Mouse (Mus musculus) stomach, postnatal 0 days (tissue): Measurements from ENCODE around the gene Zbtb25. TPM values are rescaled to one million over a fixed set of nuclear protein-coding genes. Genes with fewer than 3 reads are reported as not detected.
A peak's percentile ranks its signal among the peaks of the same experiment; 100 is the strongest.

ENCODE experiments used
- ATAC-seq: fragments of 200-750 bp; cut with Nextera tagmentation; 2 replicates; pipeline ENCODE4 v1.8.0; 2017; ENCODE audit not compliant: low FRiP score, low TSS enrichment
- DNase-seq: peaks from one replicate; pipeline ENCODE4 v3.0.0-alpha.2; 2016; ENCODE audit warnings: low spot score
- H3K27ac ChIP-seq: fragments of 300-500 bp; sonication (generic); replicated peaks from 2 replicates; pipeline ENCODE4 v1.5.1; 2014; ENCODE audit warnings: mild to moderate bottlenecking, control low read depth
- H3K27me3 ChIP-seq: fragments of 300-500 bp; sonication (generic); 2 replicates; pipeline ENCODE4 v1.6.1; 2014; ENCODE audit warnings: low read length; ENCODE audit not compliant: control insufficient read depth, insufficient read depth
- H3K36me3 ChIP-seq: fragments of 300-500 bp; sonication (generic); 2 replicates; pipeline ENCODE4 v1.6.1; 2014; ENCODE audit warnings: low read length, mixed read lengths; ENCODE audit not compliant: control insufficient read depth, insufficient read depth
- H3K4me1 ChIP-seq: fragments of 300-500 bp; sonication (generic); replicated peaks from 2 replicates; pipeline ENCODE4 v1.6.1; 2014; ENCODE audit warnings: antibody characterized with exemption; ENCODE audit not compliant: control insufficient read depth, insufficient read depth
- H3K4me2 ChIP-seq: fragments of 300-500 bp; sonication (generic); replicated peaks from 2 replicates; pipeline ENCODE4 v1.6.1; 2014; ENCODE audit warnings: low read depth, mild to moderate bottlenecking, control low read depth, moderate library complexity
- H3K4me3 ChIP-seq: fragments of 300-500 bp; sonication (generic); 2 replicates; pipeline ENCODE4 v1.5.1; 2014; ENCODE audit warnings: low read depth, low read length, control low read depth
- H3K9ac ChIP-seq: fragments of 300-500 bp; sonication (generic); 2 replicates; pipeline ENCODE4 v1.6.1; 2014; ENCODE audit warnings: mild to moderate bottlenecking, low read length, control low read depth, mixed read lengths
- H3K9me3 ChIP-seq: fragments of 300-500 bp; sonication (generic); 2 replicates; pipeline ENCODE4 v1.6.1; 2016; ENCODE audit warnings: low read length; ENCODE audit not compliant: control insufficient read depth
- CTCF ChIP-seq: IDR thresholded peaks from 2 replicates; pipeline ENCODE4 v1.5.1; 2016; ENCODE audit warnings: antibody characterized with exemption, low read depth, mild to moderate bottlenecking, moderate library complexity
- EP300 ChIP-seq: optimal IDR thresholded peaks from 2 replicates; pipeline ENCODE3; 2016; ENCODE audit warnings: antibody characterized with exemption
- WGBS: fragments of 180-500 bp; shearing (Covaris S2); extraction: QIAGEN DNeasy Blood & Tissue Kit; methylation state at CpG from one replicate; pipeline ENCODE4 v1.1.7; 2014; 5-methylcytosine and 5-hydroxymethylcytosine counted together
- polyA plus RNA-seq: library from polyadenylated mRNA; unstranded; fragments of >200 nt; fragmentation: Nextera tagmentation; extraction: Ambion mirVana; gene quantifications from 2 replicates; pipeline ENCODE4 v1.2.1, GENCODE M21; 2015

The Zbtb25 gene
- polyA plus RNA-seq, 1 experiment from 2014 or later, result 7.4 TPM

DNA sequence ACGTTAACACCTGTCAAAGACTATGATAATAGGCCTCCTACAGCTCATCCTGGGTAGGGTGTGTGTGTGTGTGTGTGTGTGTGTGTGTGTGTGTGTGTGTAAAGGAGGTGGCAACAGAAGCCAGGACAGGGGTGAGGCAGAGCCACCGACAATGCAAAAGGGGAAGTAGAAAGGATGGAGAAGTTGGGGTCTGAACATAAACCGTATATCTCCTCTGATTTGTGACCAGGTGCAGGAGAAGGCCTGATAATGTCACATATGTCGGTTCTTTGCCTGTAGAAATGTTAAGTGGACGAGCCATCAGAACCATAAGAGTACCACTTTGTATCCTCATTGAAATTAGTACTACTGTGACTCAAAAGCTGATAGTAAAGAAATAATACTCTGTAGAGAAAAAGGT is 35.7 kb downstream of the Zbtb25 start:
- no peak overlapping the region for H3K4me2 ChIP-seq
- no peak for TF ChIP-seq EP300
- TF ChIP-seq CTCF, result no peak
- no peak overlapping the region for H3K9ac ChIP-seq
- no peak overlapping the region for H3K27ac ChIP-seq
- DNase-seq (no peak), ATAC-seq (no peak)
- H3K27me3 ChIP-seq, result no peaks in the 10 kb centered on the region
- no peak overlapping the region for H3K4me3 ChIP-seq
- no peaks in the 10 kb centered on the region for H3K36me3 ChIP-seq
- 89% methylated on average over 5 of the region's 5 CpGs for WGBS
- H3K9me3 ChIP-seq, result no peaks in the 10 kb centered on the region
- H3K4me1 ChIP-seq, result no peaks in the 10 kb centered on the region

DNA sequence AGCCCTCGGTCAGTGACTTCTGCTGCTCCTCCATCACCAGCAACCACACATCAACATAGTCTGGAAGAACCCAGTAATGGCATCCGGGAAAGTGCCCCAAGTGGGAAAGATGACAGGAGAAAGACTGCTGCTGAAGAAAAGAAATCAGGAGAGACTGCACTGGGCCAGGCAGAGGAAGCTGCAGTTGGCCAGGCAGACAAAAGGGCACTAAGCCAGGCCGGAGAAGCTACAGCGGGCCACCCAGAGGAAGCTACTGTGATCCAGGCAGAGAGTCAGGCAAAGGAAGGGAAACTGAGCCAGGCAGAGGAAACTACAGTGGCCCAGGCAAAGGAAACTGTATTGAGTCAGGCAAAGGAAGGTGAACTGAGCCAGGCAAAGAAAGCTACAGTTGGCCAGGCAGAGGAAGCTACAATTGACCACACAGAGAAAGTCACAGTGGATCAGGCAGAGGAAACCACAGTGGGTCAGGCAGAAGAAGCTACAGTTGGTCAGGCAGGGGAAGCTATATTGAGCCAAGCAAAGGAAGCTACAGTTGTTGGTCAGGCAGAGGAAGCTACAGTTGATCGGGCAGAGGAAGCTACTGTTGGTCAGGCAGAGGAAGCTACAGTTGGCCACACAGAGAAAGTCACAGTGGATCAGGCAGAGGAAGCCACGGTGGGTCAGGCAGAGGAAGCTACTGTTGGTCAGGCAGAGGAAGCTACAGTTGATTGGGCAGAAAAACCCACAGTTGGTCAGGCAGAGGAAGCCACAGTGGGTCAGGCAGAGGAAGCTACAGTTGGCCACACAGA is 40.6 kb downstream of the Zbtb25 start:
- DNase-seq, result no peak
- TF ChIP-seq CTCF (no peak), EP300 (no peak)
- no peak for ATAC-seq
- no peak overlapping the region for H3K4me2 ChIP-seq
- H3K9ac ChIP-seq, result no peak overlapping the region
- no peaks in the 10 kb centered on the region for H3K9me3 ChIP-seq
- no peak overlapping the region for H3K4me3 ChIP-seq
- H3K36me3 ChIP-seq, result no peaks in the 10 kb centered on the region
- 88% methylated on average over 6 of the region's 6 CpGs for WGBS
- no peaks in the 10 kb centered on the region for H3K27me3 ChIP-seq
- H3K27ac ChIP-seq, result no peak overlapping the region
- H3K4me1 ChIP-seq, result no peaks in the 10 kb centered on the region

DNA sequence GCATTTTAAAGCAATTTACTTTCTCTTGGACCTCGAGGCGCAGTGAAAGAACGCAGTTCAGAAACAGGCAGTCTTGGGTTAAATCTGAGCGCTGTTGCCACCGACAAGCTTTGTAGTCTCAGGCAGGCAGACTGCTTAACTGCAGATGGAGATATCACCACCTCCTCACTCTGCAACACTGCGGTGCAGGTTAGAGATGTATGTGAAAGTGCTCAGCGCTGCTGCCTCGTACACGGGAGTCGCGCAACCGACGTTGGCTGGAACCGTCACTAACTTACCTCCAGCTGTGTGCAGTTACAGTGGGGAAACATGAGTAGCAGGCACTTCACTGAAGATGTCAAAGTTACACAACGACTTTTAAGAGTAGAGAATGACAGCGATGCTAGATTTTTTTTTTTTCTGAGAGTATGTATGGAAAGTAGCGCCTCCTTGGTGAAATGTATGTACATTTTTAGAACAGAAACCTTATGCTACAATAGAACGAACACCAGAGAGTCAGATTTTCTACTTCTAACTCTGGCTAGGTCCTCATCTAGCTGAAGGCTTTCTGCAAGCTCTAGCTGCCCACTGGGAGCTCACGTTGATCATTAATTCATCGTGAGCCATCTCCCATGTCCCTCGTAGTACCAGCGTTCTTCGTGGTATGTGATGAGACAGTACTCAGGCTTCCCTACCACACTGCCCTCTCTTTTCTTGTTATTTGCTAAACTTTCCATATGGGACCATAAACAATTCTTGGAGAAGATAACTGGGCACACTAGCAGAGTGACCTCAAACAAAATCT is 42.8 kb downstream of the Zbtb25 start:
- no peak overlapping the region for H3K9ac ChIP-seq
- ATAC-seq (no peak), DNase-seq (no peak)
- H3K9me3 ChIP-seq, result no peaks in the 10 kb centered on the region
- H3K36me3 ChIP-seq, result no peaks in the 10 kb centered on the region
- H3K27me3 ChIP-seq, result no peaks in the 10 kb centered on the region
- H3K4me3 ChIP-seq, result no peak overlapping the region
- 89% methylated on average over 23 of the region's 23 CpGs for WGBS
- no peaks in the 10 kb centered on the region for H3K4me1 ChIP-seq
- TF ChIP-seq CTCF (no peak), EP300 (no peak)
- no peak overlapping the region for H3K27ac ChIP-seq
- no peak overlapping the region for H3K4me2 ChIP-seq

DNA sequence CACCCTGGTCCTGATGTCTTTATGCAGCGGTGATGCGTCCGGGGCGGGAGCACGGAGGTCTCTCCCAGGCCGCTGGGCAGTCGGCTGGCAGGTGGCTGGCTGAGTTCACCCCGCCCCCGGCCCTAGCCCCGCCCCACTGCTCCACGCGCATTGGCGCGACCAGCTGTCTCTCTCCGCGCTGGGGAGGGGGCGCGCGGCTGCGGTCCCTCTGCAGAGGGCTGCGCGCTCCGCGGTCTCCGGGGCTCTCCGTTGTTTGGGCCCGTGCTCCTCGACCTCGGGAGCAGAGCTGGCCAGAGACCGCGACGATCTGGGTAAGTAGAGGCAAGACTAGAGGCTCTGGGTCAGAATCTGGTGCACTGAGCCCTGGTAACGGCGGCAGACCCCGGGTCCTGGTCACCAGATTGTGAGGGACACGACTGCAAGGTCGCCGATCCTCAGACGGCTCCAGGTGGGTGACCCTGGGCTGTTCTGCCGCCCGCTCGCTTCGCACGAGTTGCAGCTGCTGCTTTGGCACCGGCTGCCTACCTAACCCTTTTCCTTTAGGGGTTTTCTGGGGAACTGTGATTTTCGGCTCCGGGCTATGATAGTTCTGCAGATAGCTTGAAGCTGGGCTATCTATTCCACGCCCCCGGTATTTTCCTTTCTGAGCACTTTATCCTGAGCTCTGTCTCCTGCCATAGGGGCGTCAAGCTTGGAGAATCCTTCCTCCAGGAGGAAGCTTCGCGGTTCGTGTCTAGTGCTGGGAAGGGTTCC is 44.5 kb downstream of the Zbtb25 start, which contains the start of gene Akap5:
Gene Akap5 (plus strand): TSS at position 213 of the 753 bp plus-strand sequence.
- Histone ChIP-seq H3K4me1 (no peaks in the 10 kb centered on the region), H3K27ac (0 out of 2 replicates have a peak within 1 kb of the TSS, but pooled peaks have one; percentile 18), H3K36me3 (no peaks in the 10 kb centered on the region), H3K27me3 (no peaks in the 10 kb centered on the region), H3K9me3 (no peaks in the 10 kb centered on the region), H3K4me3 (peak within 1 kb of the TSS; percentile 58), H3K4me2 (peak within 1 kb of the TSS; percentile 98), H3K9ac (peak within 1 kb of the TSS; percentile 68)
- WGBS, result 1% methylated on average over 53 of the region's 53 CpGs
- peak; percentile 71 for DNase-seq
- ATAC-seq, result peak; percentile 86
- TF ChIP-seq CTCF, result no peak
- TF ChIP-seq EP300, result no peak

DNA sequence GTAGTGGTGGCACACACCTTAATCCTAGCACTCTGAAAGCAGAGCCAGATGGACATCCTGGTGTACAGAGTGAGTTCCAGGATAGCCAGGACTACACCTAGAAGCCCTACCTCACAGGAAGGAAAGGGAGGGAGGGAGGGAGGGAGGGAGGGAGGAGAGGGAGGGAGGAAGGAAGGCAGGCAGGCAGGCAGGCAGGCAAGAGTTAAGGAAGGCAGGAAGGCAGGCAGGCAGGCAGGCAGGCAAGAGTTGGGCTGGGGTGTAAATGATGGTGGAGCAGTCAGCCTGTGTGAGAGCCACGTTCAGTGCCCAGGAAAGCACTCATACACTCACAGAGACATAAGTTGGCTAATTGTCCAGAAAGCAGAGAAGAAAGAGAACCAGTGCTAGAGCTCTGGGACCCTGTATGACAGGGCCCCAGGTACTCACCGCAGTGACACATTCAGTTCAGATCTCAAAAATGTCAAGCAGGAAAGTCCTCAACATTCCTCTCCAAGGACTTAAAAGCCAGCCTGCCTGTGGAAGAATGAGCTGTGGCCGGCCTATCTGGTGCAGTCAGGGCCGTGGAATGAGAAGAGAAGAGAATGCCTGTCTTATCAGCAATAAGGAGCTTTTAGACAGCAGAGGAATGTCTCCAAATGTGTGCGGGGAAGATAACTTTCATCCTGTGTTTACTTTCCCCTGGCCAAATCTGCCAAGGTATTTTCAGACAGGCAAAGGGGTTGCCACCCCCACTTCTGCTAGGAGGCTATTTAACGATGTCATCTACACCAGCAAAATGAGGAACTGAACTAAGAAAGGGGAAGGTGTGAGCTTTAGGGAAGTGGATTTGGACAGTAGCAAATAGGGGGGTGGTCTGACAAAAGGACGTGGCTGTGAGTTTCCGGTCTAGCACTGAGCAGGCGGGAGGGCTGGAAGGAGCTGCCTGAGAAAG is 50.9 kb downstream of the Zbtb25 start:
- DNase-seq, result no peak
- no peak for TF ChIP-seq CTCF
- TF ChIP-seq EP300, result no peak
- 29% methylated on average over 9 of the region's 9 CpGs for WGBS

More for the DNA sequence above, 50.9 kb downstream of the Zbtb25 start:
- H3K36me3 ChIP-seq, result peaks cover 3% of the 10 kb centered on the region
- H3K4me3 ChIP-seq, result no peak overlapping the region
- H3K27ac ChIP-seq, result peak overlapping the region; percentile 30
- H3K9ac ChIP-seq, result no peak overlapping the region
- H3K27me3 ChIP-seq, result no peaks in the 10 kb centered on the region
- H3K4me1 ChIP-seq, result no peaks in the 10 kb centered on the region
- H3K4me2 ChIP-seq, result no peak overlapping the region
- ATAC-seq, result peak; percentile 71
- no peaks in the 10 kb centered on the region for H3K9me3 ChIP-seq
